Mouse (Mus musculus) CH12.LX (cell line): Measurements from ENCODE around the gene Idh1. TPM values are rescaled to one million over a fixed set of nuclear protein-coding genes. Genes with fewer than 3 reads are reported as not detected.

Experiments
- DNase-seq: peaks from one replicate; pipeline ENCODE4 v3.0.0-alpha.2; 2013; ENCODE audit errors: extremely low read depth
- H3K27ac ChIP-seq: 2 replicates; pipeline ENCODE4 v1.5.1; 2012; ENCODE audit warnings: low read depth, mild to moderate bottlenecking, control low read depth, moderate library complexity; ENCODE audit not compliant: insufficient read depth
- H3K27me3 ChIP-seq: replicated peaks from 2 replicates; pipeline ENCODE3; 2012; ENCODE audit warnings: inconsistent platforms
- H3K36me3 ChIP-seq, 2 experiments: replicated peaks in 1 of 2; 2 replicates each; pipeline versions ENCODE3 to v1.6.1; 2012; ENCODE audit warnings: inconsistent platforms in 1 of 2, low read length in 1 of 2, mild to moderate bottlenecking in 1 of 2, mixed read lengths in 1 of 2, moderate library complexity in 1 of 2; ENCODE audit not compliant: control insufficient read depth in 1 of 2, insufficient read depth in 1 of 2
- H3K4me1 ChIP-seq, 2 experiments: 2 replicates each; pipeline ENCODE4 v1.6.1; 2012; ENCODE audit warnings: inconsistent platforms in 1 of 2, moderate library complexity in 1 of 2; ENCODE audit not compliant: insufficient read depth in 2 of 2, control insufficient read depth in 1 of 2
- H3K4me2 ChIP-seq: 2 replicates; pipeline ENCODE4 v1.6.1; 2012; ENCODE audit warnings: low read depth, mild to moderate bottlenecking, control low read depth; ENCODE audit not compliant: poor library complexity, insufficient read depth, severe bottlenecking
- H3K4me3 ChIP-seq, 3 experiments: fragments of 150-350 bp in 1 of 3; sonication (generic) in 1 of 3; replicated peaks in 1 of 3; 2 replicates each; pipeline versions ENCODE3 to v1.5.1; 2011 to 2012; ENCODE audit warnings: low read depth in 2 of 3, low read length in 2 of 3, mild to moderate bottlenecking in 2 of 3, moderate library complexity in 2 of 3, control low read depth in 1 of 3, improper control_type of control experiment in 1 of 3, inconsistent platforms in 1 of 3, mixed read lengths in 1 of 3; ENCODE audit not compliant: poor library complexity in 1 of 3
- H3K79me2 ChIP-seq: replicated peaks from 2 replicates; pipeline ENCODE4 v1.6.1; 2012; ENCODE audit warnings: mild to moderate bottlenecking, moderate library complexity; ENCODE audit not compliant: control insufficient read depth, poor library complexity, insufficient read depth, severe bottlenecking; ENCODE audit errors: extremely low read depth
- H3K9ac ChIP-seq: 2 replicates; pipeline ENCODE4 v1.6.1; 2012; ENCODE audit warnings: low read depth, mild to moderate bottlenecking, control low read depth, moderate library complexity; ENCODE audit not compliant: insufficient read depth
- H3K9me3 ChIP-seq: replicated peaks from 2 replicates; pipeline ENCODE3; 2012; ENCODE audit warnings: low read length, inconsistent platforms, mixed read lengths
- BHLHE40 ChIP-seq: IDR thresholded peaks from 2 replicates; pipeline ENCODE4 v1.6.1; 2011; ENCODE audit warnings: mild to moderate bottlenecking, low read depth, low read length, improper control_type of control experiment
- CHD1 ChIP-seq: IDR thresholded peaks from 2 replicates; pipeline ENCODE4 v1.6.1; 2012; ENCODE audit warnings: low read depth, low read length, improper control_type of control experiment, inconsistent platforms
- JUND ChIP-seq: conservative IDR thresholded peaks from 2 replicates; pipeline ENCODE4 v1.6.1; 2011; ENCODE audit warnings: low read depth, low read length, improper control_type of control experiment
- MAZ ChIP-seq: IDR thresholded peaks from 2 replicates; pipeline ENCODE4 v1.6.1; 2012; ENCODE audit warnings: low read depth, mild to moderate bottlenecking, inconsistent platforms, low read length, improper control_type of control experiment, moderate library complexity
- POLR2A ChIP-seq: IDR thresholded peaks from 2 replicates; pipeline ENCODE4 v1.6.1; 2011; ENCODE audit warnings: low read depth, mild to moderate bottlenecking, improper control_type of control experiment, low read length
- SIN3A ChIP-seq: IDR thresholded peaks from 2 replicates; pipeline ENCODE4 v1.6.1; 2012; ENCODE audit warnings: low read length, improper control_type of control experiment, inconsistent platforms
- SMC3 ChIP-seq: IDR thresholded peaks from 2 replicates; pipeline ENCODE4 v1.6.1; 2011; ENCODE audit warnings: low read depth, low read length, improper control_type of control experiment
- UBTF ChIP-seq: IDR thresholded peaks from 2 replicates; pipeline ENCODE4 v1.6.1; 2012; ENCODE audit warnings: low read depth, mild to moderate bottlenecking, inconsistent platforms, low read length, improper control_type of control experiment, moderate library complexity
- USF1 ChIP-seq: IDR thresholded peaks from 2 replicates; pipeline ENCODE4 v1.6.1; 2014; ENCODE audit warnings: low read depth, mild to moderate bottlenecking, inconsistent platforms, low read length, improper control_type of control experiment
- ZKSCAN1 ChIP-seq: IDR thresholded peaks from 2 replicates; pipeline ENCODE4 v1.6.1; 2012; ENCODE audit warnings: low read depth, inconsistent platforms, low read length, improper control_type of control experiment, borderline replicate concordance
- ZNF384 ChIP-seq: IDR thresholded peaks from 2 replicates; pipeline ENCODE4 v1.6.1; 2012; ENCODE audit warnings: low read depth, low read length, improper control_type of control experiment, inconsistent platforms
- dilution Hi-C: fragments of 300-500 bp; cut with MboI; formaldehyde crosslinking; loops from 2 replicates; pipeline ENCODE4 v1.14.3; 2020; ENCODE audit warnings: low sequenced_read_pairs; ENCODE audit not compliant: extremely low pct_unique_long_range_greater_than_20kb, extremely low pct_ligation_motif_present
- in situ Hi-C: fragments of 300-500 bp; cut with MboI; formaldehyde crosslinking; loops from 3 replicates; pipeline ENCODE4 v1.14.3; 2019; ENCODE audit warnings: low sequenced_read_pairs, low pct_ligation_motif_present, low pct_unique_long_range_greater_than_20kb, mixed read lengths
- polyA plus RNA-seq: library from polyadenylated mRNA; unstranded; fragments of >175 nt; gene quantifications from 2 replicates; pipeline ENCODE4 v1.2.1, GENCODE M21; 2012; ENCODE audit warnings: low read depth; ENCODE audit not compliant: insufficient read length
- total RNA-seq, 2 experiments: library from RNA; depleted of rRNA; stranded (reverse); fragments of 300-350 nt in 1 of 2; fragments of >200 nt in 1 of 2; gene quantifications; 2 replicates each; pipeline ENCODE4 v1.2.3; 2012 to 2014

The Idh1 gene
- total and polyA plus RNA-seq, 3 experiments, result 9.3 to 23.4 (median 11.1) TPM

DNA sequence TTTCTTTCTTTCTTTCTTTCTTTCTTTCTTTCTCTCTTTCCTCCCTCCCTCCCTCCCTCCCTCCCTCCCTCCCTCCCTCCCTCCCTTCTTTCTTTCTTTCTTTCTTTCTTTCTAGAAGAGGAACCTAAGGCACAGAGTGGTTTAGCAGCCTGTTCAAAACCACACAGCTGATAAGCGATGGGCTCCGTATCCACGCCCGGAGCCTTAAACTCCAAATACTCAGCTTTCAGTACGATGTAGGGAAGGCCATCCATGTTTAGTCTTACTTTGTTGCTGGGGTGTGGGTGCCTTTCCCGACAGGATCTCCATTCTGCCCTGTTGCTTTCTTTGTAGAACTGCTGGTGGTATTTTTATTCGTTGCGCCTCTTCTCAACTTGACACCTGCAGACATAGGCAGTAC is 77.1 kb downstream of the Idh1 start:
- Histone ChIP-seq H3K4me3 (no peak overlapping the region), H3K4me1 (peaks cover 0 to 22% of the 10 kb centered on the region in 2 experiments; a peak in 2 of 4 replicates), H3K9ac (no peak overlapping the region), H3K27me3 (no peaks in the 10 kb centered on the region), H3K79me2 (no peaks in the 10 kb centered on the region), H3K9me3 (no peaks in the 10 kb centered on the region), H3K27ac (no peak overlapping the region), H3K4me2 (no peak overlapping the region), H3K36me3 (no peaks in the 10 kb centered on the region)
- no peak for DNase-seq
- dilution Hi-C loops (no loop called here), in situ Hi-C loops (no loop called here)
- TF ChIP-seq MAZ, result no peak
- no peak for TF ChIP-seq USF1
- no peak for TF ChIP-seq POLR2A
- no peak for TF ChIP-seq SMC3
- no peak for TF ChIP-seq CHD1
- no peak for TF ChIP-seq SIN3A
- no peak for TF ChIP-seq ZNF384
- TF ChIP-seq JUND, result no peak
- TF ChIP-seq BHLHE40, result no peak
- TF ChIP-seq ZKSCAN1, result no peak
- TF ChIP-seq UBTF, result no peak

Other genes with a start within 250 kb of the Idh1 start
- 14.1 and 14.6 TPM in 2 replicates for gene Plekhm3, start 229.7 kb downstream of the Idh1 start, total RNA-seq (2012; rRNA removed)
- 9.5 and 9.9 TPM in 2 replicates for gene Plekhm3, start 229.7 kb downstream of the Idh1 start, total RNA-seq (2014; rRNA removed)
- gene Plekhm3, start 229.7 kb downstream of the Idh1 start, polyA plus RNA-seq, result 11.3 and 13.0 TPM in 2 replicates
- not detected in 2 replicates for gene Akr1cl, start 153.7 kb downstream of the Idh1 start, total RNA-seq (2012; rRNA removed)
- gene Akr1cl, start 153.7 kb downstream of the Idh1 start, total RNA-seq (2014; rRNA removed), result not detected in 2 replicates
- not detected in 2 replicates for gene Akr1cl, start 153.7 kb downstream of the Idh1 start, polyA plus RNA-seq
- not detected in 2 replicates for gene Cryge, start 135.4 kb downstream of the Idh1 start, total RNA-seq (2012; rRNA removed)
- not detected in 2 replicates for gene Cryge, start 135.4 kb downstream of the Idh1 start, total RNA-seq (2014; rRNA removed)
- gene Cryge, start 135.4 kb downstream of the Idh1 start, polyA plus RNA-seq, result not detected in 2 replicates
- not detected in 2 replicates for gene Crygd, start 123.0 kb downstream of the Idh1 start, total RNA-seq (2012; rRNA removed)
- not detected in 2 replicates for gene Crygd, start 123.0 kb downstream of the Idh1 start, total RNA-seq (2014; rRNA removed)
- gene Crygd, start 123.0 kb downstream of the Idh1 start, polyA plus RNA-seq, result not detected in 2 replicates
- gene Crygc, start 112.8 kb downstream of the Idh1 start, total RNA-seq (2012; rRNA removed), result not detected in 2 replicates
- gene Crygc, start 112.8 kb downstream of the Idh1 start, total RNA-seq (2014; rRNA removed), result not detected in 2 replicates
- gene Crygc, start 112.8 kb downstream of the Idh1 start, polyA plus RNA-seq, result not detected in 2 replicates
- gene Crygb, start 104.2 kb downstream of the Idh1 start, total RNA-seq (2012; rRNA removed), result not detected in 2 replicates
- gene Crygb, start 104.2 kb downstream of the Idh1 start, total RNA-seq (2014; rRNA removed), result not detected in 2 replicates
- not detected in 2 replicates for gene Crygb, start 104.2 kb downstream of the Idh1 start, polyA plus RNA-seq
- gene Cryga, start 83.1 kb downstream of the Idh1 start, total RNA-seq (2012; rRNA removed), result not detected in 2 replicates
- gene Cryga, start 83.1 kb downstream of the Idh1 start, total RNA-seq (2014; rRNA removed), result not detected in 2 replicates
- gene Cryga, start 83.1 kb downstream of the Idh1 start, polyA plus RNA-seq, result not detected in 2 replicates
- gene Gm28845, start 66.9 kb downstream of the Idh1 start, total RNA-seq (2012; rRNA removed), result not detected in 2 replicates
- not detected in 2 replicates for gene Gm28845, start 66.9 kb downstream of the Idh1 start, total RNA-seq (2014; rRNA removed)
- gene Gm28845, start 66.9 kb downstream of the Idh1 start, polyA plus RNA-seq, result not detected in 2 replicates
- gene D630023F18Rik, start 63.3 kb downstream of the Idh1 start, total RNA-seq (2012; rRNA removed), result not detected in 2 replicates
- gene D630023F18Rik, start 63.3 kb downstream of the Idh1 start, total RNA-seq (2014; rRNA removed), result 0.13 and 0.18 TPM in 2 replicates
- 0.17 TPM in 1 of 2 replicates, not detected in the other for gene D630023F18Rik, start 63.3 kb downstream of the Idh1 start, polyA plus RNA-seq
- 14.5 and 14.8 TPM in 2 replicates for gene Pikfyve, start 183 bp upstream of the Idh1 start, total RNA-seq (2012; rRNA removed)
- gene Pikfyve, start 183 bp upstream of the Idh1 start, total RNA-seq (2014; rRNA removed), result 25.5 and 26.7 TPM in 2 replicates
- gene Pikfyve, start 183 bp upstream of the Idh1 start, polyA plus RNA-seq, result 12.6 and 14.5 TPM in 2 replicates
- not detected in 2 replicates for gene Pth2r, start 95.6 kb upstream of the Idh1 start, total RNA-seq (2012; rRNA removed)
- not detected in 2 replicates for gene Pth2r, start 95.6 kb upstream of the Idh1 start, total RNA-seq (2014; rRNA removed)
- gene Pth2r, start 95.6 kb upstream of the Idh1 start, polyA plus RNA-seq, result not detected in 2 replicates